Mouse (Mus musculus) cerebellum, adult 2 months (tissue): ENCODE measurements around the gene Iars2. TPM values are rescaled to one million over a fixed set of nuclear protein-coding genes. Genes with fewer than 3 reads are reported as not detected.

ENCODE experiments used
- DNase-seq, 2 experiments: peaks; one replicate each; pipeline ENCODE4 v3.0.0; 2021
- H3K27ac ChIP-seq: fragments of 200-500 bp; 2 replicates; pipeline ENCODE4 v1.5.1; 2012; ENCODE audit warnings: low read length, control low read depth, inconsistent platforms; ENCODE audit not compliant: insufficient read depth
- H3K27me3 ChIP-seq: fragments of 200-500 bp; 2 replicates; pipeline ENCODE4 v1.6.1; 2012; ENCODE audit warnings: inconsistent platforms, mild to moderate bottlenecking, low read length, moderate library complexity; ENCODE audit not compliant: control insufficient read depth, insufficient read depth
- H3K4me1 ChIP-seq: fragments of 200-500 bp; 2 replicates; pipeline ENCODE4 v1.6.1; 2011; ENCODE audit warnings: low read length; ENCODE audit not compliant: control insufficient read depth, insufficient read depth
- H3K4me3 ChIP-seq: fragments of 200-500 bp; replicated peaks from 2 replicates; pipeline ENCODE3; 2011; ENCODE audit warnings: mild to moderate bottlenecking, low read depth, low read length, control low read depth; ENCODE audit not compliant: insufficient read depth
- CTCF ChIP-seq: fragments of 200-500 bp; IDR thresholded peaks from 2 replicates; pipeline ENCODE4 v1.5.1; 2011; ENCODE audit warnings: low read depth, mild to moderate bottlenecking, control low read depth, low read length, moderate library complexity, borderline replicate concordance; ENCODE audit not compliant: insufficient read depth
- POLR2A ChIP-seq: fragments of 200-500 bp; IDR thresholded peaks from 2 replicates; pipeline ENCODE4 v1.6.1; 2011; ENCODE audit warnings: low read length, control low read depth, borderline replicate concordance; ENCODE audit not compliant: insufficient read depth
- WGBS: fragments of 180-500 bp; shearing (Covaris S2); methylation state at CpG from one replicate; pipeline ENCODE4 v1.1.7; 2018; 5-methylcytosine and 5-hydroxymethylcytosine counted together
- polyA plus RNA-seq: library from polyadenylated mRNA; depleted of rRNA; stranded (reverse); fragments of >200 nt; gene quantifications from 2 replicates; pipeline ENCODE4 v1.2.3, GENCODE M21; 2012; rRNA removed

Gene Iars2
- 27.2 and 27.6 TPM in 2 replicates for polyA plus RNA-seq

GRCm38 (mm10) chr1:185328721-185329610, at the start of gene Iars2:
TSS of gene Iars2 (minus strand) at chr1:185329396.
- Histone ChIP-seq H3K4me3 (peak within 1 kb of the TSS; percentile 82), H3K27me3 (no peaks in the 10 kb centered on the region), H3K4me1 (peaks cover 7% of the 10 kb centered on the region; the same call in 1 of the 2 replicates), H3K27ac (peak within 1 kb of the TSS; percentile 49; the same call in 1 of the 2 replicates)
- no peak for TF ChIP-seq CTCF
- TF ChIP-seq POLR2A, result peak; percentile 79
- DNase-seq, result peak; percentile 88 to 93
- under 1% methylated on average over 76 of the region's 76 CpGs for WGBS

- TF ChIP-seq CTCF (no peak), POLR2A (no peak)
- Histone ChIP-seq H3K4me1 (peaks cover 3% of the 10 kb centered on the region; the same call in 1 of the 2 replicates), H3K27me3 (no peaks in the 10 kb centered on the region), H3K27ac (no peak overlapping the region), H3K4me3 (no peak overlapping the region)
- 88% methylated on average over 2 of the region's 2 CpGs for WGBS
- no peak for DNase-seq
Measured at GRCm38 (mm10) chr1:185377429-185377828, 48.2 kb upstream of the Iars2 start.

GRCm38 (mm10) chr1:185376390-185376789, 47.2 kb upstream of the Iars2 start:
- peak overlapping the region; percentile 53; the same call in 1 of the 2 replicates for H3K27ac ChIP-seq
- TF ChIP-seq POLR2A (no peak), CTCF (no peak)
- H3K4me1 ChIP-seq, result peaks cover 3% of the 10 kb centered on the region; the same call in 1 of the 2 replicates
- H3K4me3 ChIP-seq, result no peak overlapping the region
- no peaks in the 10 kb centered on the region for H3K27me3 ChIP-seq
- DNase-seq, result peak in 1 of 2 experiments; percentile 27

- Histone ChIP-seq H3K4me1 (peaks cover 2% of the 10 kb centered on the region; the same call in 1 of the 2 replicates), H3K27ac (no peak overlapping the region), H3K4me3 (no peak overlapping the region), H3K27me3 (no peaks in the 10 kb centered on the region)
- DNase-seq, result no peak
- TF ChIP-seq POLR2A, result no peak
- 94% methylated on average over 6 of the region's 6 CpGs for WGBS
Measured at GRCm38 (mm10) chr1:185369979-185370378, 40.8 kb upstream of the Iars2 start.

GRCm38 (mm10) chr1:185367383-185367782, 38.2 kb upstream of the Iars2 start:
- 85% methylated on average over 6 of the region's 6 CpGs for WGBS

GRCm38 (mm10) chr1:185364183-185364540, 35.0 kb upstream of the Iars2 start:
- peak overlapping the region; percentile 76 for H3K4me3 ChIP-seq
- peaks cover 4% of the 10 kb centered on the region; the same call in 1 of the 2 replicates for H3K4me1 ChIP-seq
- no peak for DNase-seq
- 14% methylated on average over 6 of the region's 6 CpGs for WGBS
- H3K27me3 ChIP-seq, result no peaks in the 10 kb centered on the region
- TF ChIP-seq CTCF, result no peak
- no peak for TF ChIP-seq POLR2A
- no peak overlapping the region for H3K27ac ChIP-seq

More at GRCm38 (mm10) chr1:185367383-185367782, 38.2 kb upstream of the Iars2 start:
- Histone ChIP-seq H3K4me3 (no peak overlapping the region), H3K27me3 (no peaks in the 10 kb centered on the region), H3K27ac (no peak overlapping the region), H3K4me1 (peaks cover 4% of the 10 kb centered on the region; the same call in 1 of the 2 replicates)
- TF ChIP-seq CTCF (no peak), POLR2A (no peak)
- no peak for DNase-seq

- Histone ChIP-seq H3K4me1 (peaks cover 4% of the 10 kb centered on the region; the same call in 1 of the 2 replicates), H3K27me3 (no peaks in the 10 kb centered on the region), H3K4me3 (peak overlapping the region; percentile 76), H3K27ac (peak overlapping the region; percentile 62)
- under 1% methylated on average over 22 of the region's 22 CpGs for WGBS
- peak in 1 of 2 experiments; percentile 56 for DNase-seq
- no peak for TF ChIP-seq CTCF
- TF ChIP-seq POLR2A, result no peak
Measured at GRCm38 (mm10) chr1:185363526-185364182, 34.5 kb upstream of the Iars2 start.
